Mouse (Mus musculus): ENCODE results near the gene 4930447C04Rik. TPM values are rescaled to one million over a fixed set of nuclear protein-coding genes. Genes with fewer than 3 reads are reported as not detected.
A peak's percentile ranks its signal among the peaks of the same experiment; 100 is the strongest.

The 4930447C04Rik gene
- total RNA-seq, 2 experiments from 2014 or later: 0.41 to 0.46 TPM

DNA sequence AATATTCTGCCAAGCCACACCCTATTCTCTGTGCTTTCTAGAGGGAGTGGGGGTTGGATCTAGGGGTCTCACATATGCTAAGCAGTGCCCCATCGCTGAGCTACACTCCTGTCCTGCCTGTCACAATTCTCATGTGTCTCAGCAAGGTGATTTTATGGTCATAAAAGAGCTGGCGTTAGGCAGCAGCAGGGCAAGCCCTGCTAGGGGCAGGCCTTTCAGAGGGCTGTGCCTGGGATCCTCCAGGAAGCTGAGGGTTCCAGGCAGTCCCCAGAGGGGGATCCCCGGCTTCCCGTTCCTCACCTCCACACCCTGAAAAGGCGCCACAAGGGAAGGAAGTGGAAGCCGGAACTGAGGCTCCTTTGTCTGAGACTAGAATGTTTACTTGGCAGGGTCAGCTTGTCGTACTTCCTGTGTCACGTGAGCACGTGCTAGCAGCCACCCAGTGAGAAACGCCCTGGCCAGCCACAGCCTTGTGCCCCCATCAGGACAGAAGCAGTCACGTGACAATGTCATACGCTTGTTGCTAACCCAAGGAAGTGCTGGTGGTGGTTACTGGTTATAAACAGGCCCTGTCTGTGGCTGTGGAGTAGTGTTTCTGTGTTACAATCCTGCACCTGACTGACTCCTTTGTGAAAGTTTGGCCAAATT lies 96.5 kb downstream of the 4930447C04Rik start:
- peak; percentile 71 for DNase-seq
- intact Hi-C loops (cut with DNase I): loop anchor here (10.0 kb wide), 3 partner anchors 309 to 711 kb away; partner anchors contain the start of gene Pcnx4

GRCm38 (mm10) chr12:72843555-72843954 lies 97.0 kb downstream of the 4930447C04Rik start:
- no peak for DNase-seq
- intact Hi-C loops (cut with DNase I): loop anchor here (10.0 kb wide), 3 partner anchors 309 to 711 kb away; partner anchors contain the start of gene Pcnx4

DNA sequence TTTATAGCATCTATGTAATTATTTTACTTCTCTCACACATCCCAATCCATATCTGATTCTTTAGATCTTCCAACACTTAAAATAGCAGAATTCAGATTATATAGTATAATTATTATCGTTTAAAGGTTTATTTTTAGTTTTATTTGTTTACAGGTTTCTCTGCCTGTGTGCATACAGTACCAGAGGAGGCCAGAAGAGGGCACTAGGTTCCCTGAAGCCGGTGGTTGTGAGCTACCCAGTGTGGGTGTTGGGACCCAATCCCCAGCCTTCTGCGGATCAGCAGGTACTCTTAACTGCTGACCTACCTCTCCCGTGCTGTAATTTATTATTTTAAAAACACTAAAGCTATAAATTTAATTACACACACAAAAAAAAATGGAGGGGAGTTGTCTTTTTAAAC lies 97.4 kb downstream of the 4930447C04Rik start:
- no peak for DNase-seq
- intact Hi-C loops (cut with DNase I): loop anchor here (10.0 kb wide), 3 partner anchors 308 to 712 kb away; partner anchors contain the start of gene Pcnx4

GRCm38 (mm10) chr12:72841500-72841899 lies 99.1 kb downstream of the 4930447C04Rik start:
- intact Hi-C loops (cut with DNase I): loop anchor here (10.0 kb wide), 3 partner anchors 307 to 713 kb away; partner anchors contain the start of gene Pcnx4

GRCm38 (mm10) chr12:72837302-72837701 lies 103.3 kb downstream of the 4930447C04Rik start:
- no peak for DNase-seq
- intact Hi-C loops (cut with DNase I): no loop called here

More at GRCm38 (mm10) chr12:72841500-72841899, 99.1 kb downstream of the 4930447C04Rik start:
- no peak for DNase-seq

DNA sequence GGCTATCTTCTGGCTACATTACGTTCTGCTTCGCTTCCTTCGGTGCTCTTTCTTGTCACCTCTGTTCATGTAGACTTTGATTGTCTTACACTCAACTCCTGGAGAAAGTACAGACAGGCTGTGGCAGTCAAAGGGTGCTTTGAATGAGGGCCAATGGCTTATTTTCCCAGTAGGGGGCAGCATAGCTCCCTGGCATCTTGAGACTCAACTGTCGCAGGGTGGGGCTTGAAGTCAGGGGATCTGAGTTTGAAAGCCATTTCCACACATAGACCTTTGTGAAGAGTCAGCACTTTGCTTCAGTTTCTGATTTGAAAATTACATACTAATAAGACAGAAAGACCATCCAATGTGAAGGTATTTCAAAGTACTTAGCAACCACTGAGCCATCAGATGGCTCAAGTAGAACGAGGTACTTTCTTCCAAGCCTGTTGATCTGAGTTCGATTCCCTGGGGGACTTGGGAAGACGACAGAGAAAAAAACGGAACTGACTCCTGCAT lies 105.0 kb downstream of the 4930447C04Rik start:
- intact Hi-C loops (cut with DNase I): no loop called here
- DNase-seq: no peak

DNA sequence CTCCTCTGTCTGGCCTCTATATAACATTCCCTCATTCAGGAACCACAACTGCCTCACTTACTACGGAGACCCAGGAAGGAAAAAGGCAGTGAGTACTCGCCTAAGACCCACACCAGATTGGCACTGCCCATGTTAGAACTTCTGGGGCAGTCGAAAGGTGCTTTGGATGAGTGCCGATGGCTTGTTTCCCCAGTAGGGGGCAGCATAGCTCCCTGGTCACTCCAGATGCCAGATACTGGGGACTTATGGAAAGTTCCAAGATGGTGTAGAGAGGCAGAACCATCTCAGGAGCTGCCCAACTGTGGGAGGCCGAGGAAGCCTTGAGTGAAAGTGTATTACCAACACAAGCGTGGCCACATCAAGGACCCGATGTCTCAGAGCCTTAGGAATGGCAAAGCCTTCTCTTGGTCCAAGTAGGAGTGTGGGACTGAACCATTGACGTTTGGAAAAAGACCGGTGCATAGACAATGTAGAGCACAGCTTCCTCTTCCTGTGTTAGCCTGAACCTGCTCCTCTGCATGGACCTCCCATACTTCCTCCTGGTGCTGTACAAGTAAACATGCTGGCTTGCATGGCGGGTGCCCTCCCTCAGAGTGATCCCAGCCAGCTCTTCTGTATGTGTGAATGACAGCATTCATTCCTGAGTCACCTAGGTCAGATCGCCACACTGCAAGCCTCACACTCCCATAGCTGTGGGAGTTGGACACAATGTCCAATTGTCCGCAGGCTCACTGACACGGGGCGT lies 105.6 kb downstream of the 4930447C04Rik start:
- intact Hi-C loops (cut with DNase I): no loop called here
- DNase-seq: no peak

- peak; percentile 9 to 21 for DNase-seq
- intact Hi-C loops (cut with DNase I): no loop called here
These were observed 108.7 kb downstream of the 4930447C04Rik start for GRCm38 (mm10) chr12:72831711-72832432.

Other genes with a start within 250 kb of the 4930447C04Rik start
- gene Ppm1a, start 183.3 kb downstream of the 4930447C04Rik start, total RNA-seq (2021): 100 to 1,000 TPM; 203 to 208 TPM
- not detected for gene Six6, start 882 bp downstream of the 4930447C04Rik start, total RNA-seq (2021)
- gene Six1, start 113.1 kb upstream of the 4930447C04Rik start, total RNA-seq (2021): under 1 TPM; 0.61 to 0.98 TPM
- 1 to 10 TPM; 2.2 to 2.8 TPM for gene Six4, start 172.7 kb upstream of the 4930447C04Rik start, total RNA-seq (2021)
- 10 to 100 TPM; 19.3 to 20.0 TPM for gene Mnat1, start 182.9 kb upstream of the 4930447C04Rik start, total RNA-seq (2021)

All from heart, postnatal 14 days (tissue).